Mouse (Mus musculus) T-helper 1 cell (primary cell): Measurements from ENCODE around the gene Olfr324.

Experiments
- in situ Hi-C: fragments of 300-600 bp; cut with MboI, MseI; formaldehyde crosslinking; loops from one replicate; pipeline ENCODE4 v1.15.1; 2025; ENCODE audit warnings: high pct_unique_total_duplicates

The Olfr324 gene

DNA sequence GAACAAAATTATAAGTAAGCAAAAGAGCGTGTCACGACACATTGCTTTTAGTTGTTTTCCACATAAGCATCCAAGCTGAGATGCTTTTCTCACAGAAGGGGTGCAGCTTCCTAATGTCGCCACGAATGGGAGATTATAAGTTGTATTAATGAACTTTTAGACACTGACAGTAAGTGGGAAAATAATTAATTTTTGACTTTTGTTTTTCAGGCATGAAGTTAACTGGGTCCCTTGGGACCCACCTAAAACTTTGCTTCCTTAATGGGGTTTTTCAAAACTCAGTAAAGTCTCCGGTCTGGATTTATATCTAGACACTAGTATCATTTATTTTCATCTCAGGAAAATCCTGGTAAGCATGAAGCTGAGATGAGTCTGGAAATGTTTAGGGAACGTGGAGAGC lies at the start of gene Olfr324:
Gene Olfr324, plus strand, starts transcription at position 301 of the 400 bp plus-strand sequence.
- in situ Hi-C loops, result no loop called here

GRCm38 (mm10) chr11:58546322-58546721 lies 48.6 kb upstream of the Olfr324 start, which contains the start of gene Olfr329-ps:
TSS of gene Olfr329-ps (minus strand) at chr11:58546422.
- in situ Hi-C loops, result no loop called here

DNA sequence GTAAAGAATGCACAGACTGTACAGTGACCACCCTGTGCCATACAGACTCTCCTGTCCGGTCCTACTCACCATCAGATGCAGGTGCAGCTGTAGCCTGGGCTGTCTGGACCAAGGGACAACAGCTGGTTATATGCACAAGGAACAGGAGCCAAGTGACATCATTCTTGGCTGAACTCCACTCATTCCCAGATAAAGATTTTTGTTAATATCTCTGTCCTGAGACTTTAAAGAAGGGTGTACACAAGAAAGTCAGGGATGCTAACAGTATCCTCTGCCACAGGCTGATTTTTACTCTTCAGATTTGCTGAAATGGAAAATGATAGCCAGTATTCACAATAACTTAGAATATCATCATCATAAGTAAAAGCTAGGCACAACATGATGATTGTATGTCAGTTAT lies 39.4 kb upstream of the Olfr324 start, which contains the start of gene Olfr328:
Gene Olfr328, minus strand, starts transcription at position 101 of the 400 bp plus-strand sequence.
- in situ Hi-C loops, result no loop called here

DNA sequence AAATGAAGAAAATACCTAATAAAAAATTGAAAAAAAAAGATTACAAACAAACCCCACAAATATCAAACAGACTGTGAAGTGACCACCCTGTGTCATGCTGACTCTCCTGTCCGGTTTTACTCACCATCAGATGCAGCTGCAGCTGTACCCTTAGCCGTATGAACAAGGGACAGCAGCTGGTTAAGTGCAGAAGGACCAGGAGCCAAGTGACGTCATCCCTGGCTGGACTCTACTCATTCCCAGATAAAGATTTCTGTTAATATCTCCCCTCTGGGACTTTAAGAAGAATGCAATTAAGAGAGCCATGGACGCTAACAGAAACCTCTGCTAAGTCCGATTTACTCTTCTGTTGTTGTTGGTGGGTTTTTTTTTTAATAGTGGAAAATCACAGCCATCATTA lies 24.5 kb upstream of the Olfr324 start, which contains the start of gene Olfr224:
Gene Olfr224, minus strand, starts transcription at position 149 of the 400 bp plus-strand sequence.
- in situ Hi-C loops, result no loop called here

- in situ Hi-C loops, result no loop called here
Measured at GRCm38 (mm10) chr11:58577430-58577829, 17.5 kb upstream of the Olfr324 start, which contains the start of gene Olfr325. TSS of gene Olfr325 (plus strand) at chr11:58577730.

- in situ Hi-C loops, result no loop called here
Measured at GRCm38 (mm10) chr11:58578636-58579035, 16.3 kb upstream of the Olfr324 start.

DNA sequence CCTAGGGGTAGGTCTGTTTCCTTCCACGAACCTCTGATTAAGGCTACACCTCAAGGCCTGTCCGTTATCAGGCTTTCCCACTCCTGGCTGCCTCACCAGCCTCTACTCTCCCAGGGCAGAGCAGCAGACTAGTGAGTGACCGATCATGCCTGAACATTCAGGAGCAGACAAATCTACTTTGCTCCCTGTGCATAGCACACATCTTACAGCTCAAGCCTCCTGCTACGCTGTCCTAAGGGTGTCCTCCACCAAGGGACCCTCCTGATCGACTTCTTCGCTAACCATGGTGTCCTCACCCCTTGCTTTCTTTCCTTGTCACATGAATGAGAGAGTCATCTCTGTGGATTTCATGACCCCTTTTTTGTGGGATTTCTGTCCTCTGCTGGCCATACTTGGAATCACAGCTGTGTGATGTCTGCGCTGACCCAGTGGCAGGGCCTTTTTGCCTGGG lies 7.0 kb upstream of the Olfr324 start:
- in situ Hi-C loops, result no loop called here

DNA sequence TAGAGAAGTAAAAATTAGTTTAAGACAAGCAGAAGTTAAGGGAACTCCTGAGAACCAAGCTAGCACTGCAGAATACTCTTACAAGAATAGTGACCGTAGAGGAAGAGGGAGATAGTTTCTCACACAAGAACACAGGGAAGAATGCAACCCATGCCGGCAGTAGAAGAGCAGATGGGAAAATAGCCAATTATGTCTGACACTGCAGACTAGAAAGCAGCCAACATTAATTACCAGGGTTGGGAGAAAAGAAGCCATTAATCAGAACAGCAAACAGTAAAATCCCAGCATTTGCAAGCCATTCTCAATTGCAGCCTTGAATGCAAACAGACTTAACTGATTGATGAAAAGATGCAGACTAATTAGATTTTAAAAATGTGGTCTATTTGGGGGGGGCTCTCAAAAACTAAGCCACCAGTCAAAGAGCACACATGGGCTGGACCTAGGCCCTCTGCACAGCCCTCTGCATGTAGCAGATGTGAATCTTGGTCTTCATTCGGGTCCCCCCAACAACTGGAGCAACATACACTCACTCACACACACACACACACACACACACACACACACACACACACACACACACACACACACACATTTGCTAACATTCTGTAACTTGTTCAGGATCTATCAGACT lies 6.2 kb upstream of the Olfr324 start:
- in situ Hi-C loops, result no loop called here

GRCm38 (mm10) chr11:58597837-58598236 lies 2.9 kb downstream of the Olfr324 start:
- in situ Hi-C loops, result no loop called here

- in situ Hi-C loops, result no loop called here
Measured at GRCm38 (mm10) chr11:58602062-58602461, 7.1 kb downstream of the Olfr324 start.

- in situ Hi-C loops, result no loop called here
Measured at GRCm38 (mm10) chr11:58602800-58603560, 8.1 kb downstream of the Olfr324 start.

- in situ Hi-C loops, result no loop called here
Measured at GRCm38 (mm10) chr11:58604688-58605087, 9.8 kb downstream of the Olfr324 start.

- in situ Hi-C loops, result no loop called here
Measured at GRCm38 (mm10) chr11:58605228-58605627, 10.3 kb downstream of the Olfr324 start.

- in situ Hi-C loops, result no loop called here
Measured at GRCm38 (mm10) chr11:58606177-58606919, 11.4 kb downstream of the Olfr324 start.

DNA sequence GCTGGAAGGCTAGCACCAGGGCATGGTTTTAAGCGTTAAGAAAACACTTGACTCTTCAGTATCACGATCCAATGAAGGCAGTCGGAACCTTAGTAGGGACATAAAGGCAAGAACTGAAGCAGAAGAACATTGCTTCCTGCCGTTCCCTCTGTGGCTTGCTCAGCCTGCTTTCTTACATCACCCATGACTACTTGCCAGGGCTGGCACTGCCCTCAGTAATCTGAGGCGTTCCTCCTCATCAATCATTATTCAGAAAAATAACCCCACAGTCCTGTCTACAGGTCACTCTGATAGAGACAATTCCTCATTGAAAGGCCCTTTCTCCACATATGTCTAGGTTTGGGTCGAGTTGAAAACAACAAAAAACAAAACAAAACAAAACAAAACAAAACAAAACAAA lies 12.1 kb downstream of the Olfr324 start:
- in situ Hi-C loops, result no loop called here

DNA sequence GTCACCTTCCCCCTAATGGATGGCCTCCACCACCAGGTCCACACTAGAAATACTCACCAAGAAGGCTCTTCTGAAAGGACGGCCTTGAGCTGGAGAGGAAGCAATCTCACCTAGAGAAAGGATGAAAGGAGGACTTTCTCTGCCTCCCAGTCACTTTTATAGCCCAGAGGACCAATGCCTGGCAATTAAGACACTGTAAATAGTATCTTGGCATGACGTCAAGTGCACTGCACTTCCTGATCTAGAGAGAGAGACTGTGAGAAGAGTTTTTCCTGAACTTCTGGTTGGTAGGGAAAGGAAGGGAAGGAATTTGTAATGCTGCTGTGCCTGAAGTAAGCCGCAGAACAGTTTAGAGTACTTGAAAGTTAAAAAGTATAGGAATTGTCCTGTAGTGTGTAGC lies 18.4 kb downstream of the Olfr324 start:
- in situ Hi-C loops, result loop anchor here (5.0 kb wide), 1 partner anchor 99 kb away; no protein-coding TSS in a partner anchor

- in situ Hi-C loops, result loop anchor here (5.0 kb wide), 1 partner anchor 98 kb away; no protein-coding TSS in a partner anchor
Measured at GRCm38 (mm10) chr11:58614526-58614925, 19.6 kb downstream of the Olfr324 start.

GRCm38 (mm10) chr11:58615975-58616374 lies 21.1 kb downstream of the Olfr324 start, which contains the start of gene 2210407C18Rik:
TSS of gene 2210407C18Rik (minus strand) at chr11:58616075.
- in situ Hi-C loops, result no loop called here

GRCm38 (mm10) chr11:58618369-58618768 lies 23.5 kb downstream of the Olfr324 start:
- in situ Hi-C loops, result no loop called here

DNA sequence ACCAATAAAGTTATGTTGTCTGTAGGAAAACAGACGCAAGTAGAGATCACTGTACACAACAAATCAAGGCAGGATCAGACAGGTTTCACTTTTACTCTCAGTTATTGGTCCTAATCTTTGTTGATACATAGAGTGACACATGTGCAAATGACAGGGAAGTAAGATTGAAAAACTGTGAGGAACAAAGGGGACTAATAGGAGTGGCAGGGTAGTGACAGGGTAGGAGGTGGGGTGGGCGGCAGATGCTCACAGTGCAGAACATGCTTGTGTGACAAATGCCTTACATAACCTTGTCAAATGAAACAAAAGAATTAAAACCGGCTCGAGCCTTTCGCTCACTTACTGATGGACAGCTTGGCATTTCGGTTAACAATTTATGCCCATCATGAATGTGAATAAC lies 23.9 kb downstream of the Olfr324 start:
- in situ Hi-C loops, result no loop called here

- in situ Hi-C loops, result no loop called here
Measured at GRCm38 (mm10) chr11:58626146-58626545, 31.2 kb downstream of the Olfr324 start.

DNA sequence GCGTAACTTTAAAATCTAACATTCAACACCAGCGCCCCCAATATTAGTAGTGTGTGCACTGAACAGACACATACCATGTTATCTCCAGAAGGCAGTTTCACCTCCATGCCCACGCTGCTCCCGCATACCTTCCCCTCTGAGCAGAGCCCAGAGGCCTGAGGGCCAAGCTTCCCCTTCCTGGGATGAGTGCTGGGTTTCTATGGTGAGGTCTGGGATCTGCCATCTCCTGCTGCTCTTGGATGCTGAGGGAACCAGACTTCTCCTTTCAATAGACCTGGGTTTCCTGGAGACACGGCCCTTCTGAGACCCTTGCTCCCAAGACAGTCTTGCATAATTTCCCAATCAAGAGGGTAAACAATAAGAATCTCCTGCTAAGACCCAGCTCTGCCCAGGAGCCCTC lies 35.5 kb downstream of the Olfr324 start, which contains the start of gene Olfr323:
Gene Olfr323, minus strand, starts transcription at position 101 of the 400 bp plus-strand sequence.
- in situ Hi-C loops, result loop anchor here (10.0 kb wide), 1 partner anchor 226 kb away; no protein-coding TSS in a partner anchor
